Mouse (Mus musculus): ENCODE data around the gene Stk10.

The Stk10 gene

GRCm38 (mm10) chr11:32568060-32568459 is 35.0 kb downstream of the Stk10 start:
- DNase-seq (ENCODE audit: low spot score), result no peak

DNA sequence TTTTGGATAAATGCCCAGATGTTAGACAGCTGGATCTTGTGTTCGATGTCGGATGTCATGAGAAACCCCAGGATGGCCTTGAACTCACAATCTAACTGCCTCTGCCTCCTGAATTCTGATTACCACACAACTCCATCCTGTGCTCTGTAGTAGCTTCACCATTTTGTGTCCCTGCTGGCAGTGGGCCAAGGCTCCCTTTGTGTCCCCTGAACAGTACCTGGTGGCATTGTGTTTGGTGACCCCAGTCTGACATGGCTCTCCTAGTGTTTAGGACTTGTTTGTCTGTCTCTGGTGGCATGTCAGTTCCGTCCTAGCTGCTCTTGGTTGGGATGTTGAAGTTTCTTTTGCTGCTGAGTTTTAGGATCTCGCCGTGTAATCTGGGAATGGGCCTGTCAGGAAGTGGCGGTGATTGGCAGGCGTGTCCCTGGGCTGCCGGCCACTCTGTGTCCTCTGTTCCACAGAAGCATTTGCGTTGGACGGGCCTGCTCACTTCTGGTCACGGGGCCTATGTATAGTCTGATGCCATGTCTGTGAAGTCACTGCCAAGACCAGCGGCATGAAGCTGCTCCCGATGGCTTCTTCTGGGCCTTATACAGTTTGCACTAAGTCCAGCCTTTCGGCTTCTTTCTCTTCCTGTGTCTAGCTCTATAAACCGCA is 35.7 kb downstream of the Stk10 start:
- no peak for DNase-seq (ENCODE audit: low spot score)

DNA sequence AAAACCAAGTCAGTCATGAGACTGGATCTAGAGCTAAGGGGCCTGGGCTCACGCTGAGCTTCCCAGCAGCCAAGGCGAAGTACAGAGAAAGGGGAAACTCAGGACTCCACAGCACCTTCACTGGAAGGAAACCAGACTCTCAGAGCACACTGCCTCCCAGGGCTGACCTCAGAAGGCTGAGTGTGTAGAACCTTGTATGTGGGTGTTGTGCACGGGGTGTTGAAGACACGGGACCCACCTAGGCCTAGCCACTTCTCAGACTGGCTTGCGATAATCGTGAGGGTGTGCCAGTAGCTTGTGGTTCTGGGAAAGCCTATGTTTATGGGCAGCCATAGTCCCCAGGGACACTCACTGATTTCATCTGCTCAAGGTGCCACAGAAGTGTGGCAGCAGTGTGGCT is 38.0 kb downstream of the Stk10 start:
- no peak for DNase-seq (ENCODE audit: low spot score)

- DNase-seq (ENCODE audit: low spot score), result no peak
These were observed 40.6 kb downstream of the Stk10 start for GRCm38 (mm10) chr11:32573669-32574068.

GRCm38 (mm10) chr11:32575964-32576759 is 43.1 kb downstream of the Stk10 start:
- no peak for DNase-seq (ENCODE audit: low spot score)

DNA sequence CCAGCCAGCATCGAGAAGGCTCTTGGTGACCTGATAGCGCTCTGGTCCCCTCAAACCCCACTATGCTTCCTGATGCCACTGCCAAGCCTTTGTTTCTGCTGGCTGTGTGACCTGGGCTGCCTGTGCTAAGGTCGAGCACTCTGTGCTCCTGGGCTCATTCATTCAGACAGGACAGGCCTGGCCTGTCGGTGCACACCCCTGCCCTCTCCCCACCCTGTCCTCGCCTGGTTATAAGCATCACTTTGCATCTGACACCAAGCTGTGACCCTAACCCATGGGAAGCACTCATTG is 43.6 kb downstream of the Stk10 start:
- no peak for DNase-seq (ENCODE audit: low spot score)

- peak; percentile 59 for DNase-seq (ENCODE audit: low spot score)
These were observed 47.3 kb downstream of the Stk10 start for GRCm38 (mm10) chr11:32580305-32580947.

DNA sequence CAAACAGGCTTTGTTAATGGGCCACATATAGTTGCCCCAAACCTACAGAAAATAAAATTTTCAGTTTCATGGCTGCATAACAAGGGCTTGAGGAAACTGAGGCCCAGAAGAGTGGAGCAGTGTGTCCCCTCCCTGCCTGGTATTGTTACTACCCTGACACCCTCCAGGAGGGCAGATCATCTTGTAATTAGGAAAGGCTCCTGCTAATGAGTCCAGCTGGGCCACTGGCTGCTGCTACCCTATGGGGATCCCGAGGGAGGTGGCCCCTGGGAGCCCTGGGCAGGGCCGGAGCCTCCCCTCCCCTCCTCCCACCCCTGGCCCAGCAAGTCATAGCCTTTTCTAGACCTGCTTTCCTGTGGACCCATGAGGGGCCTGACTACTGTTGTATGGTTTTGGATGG is 47.9 kb downstream of the Stk10 start:
- no peak for DNase-seq (ENCODE audit: low spot score)

GRCm38 (mm10) chr11:32582813-32583212 is 49.7 kb downstream of the Stk10 start:
- no peak for DNase-seq (ENCODE audit: low spot score)

GRCm38 (mm10) chr11:32585996-32586395 is 52.9 kb downstream of the Stk10 start:
- DNase-seq (ENCODE audit: low spot score), result no peak

DNA sequence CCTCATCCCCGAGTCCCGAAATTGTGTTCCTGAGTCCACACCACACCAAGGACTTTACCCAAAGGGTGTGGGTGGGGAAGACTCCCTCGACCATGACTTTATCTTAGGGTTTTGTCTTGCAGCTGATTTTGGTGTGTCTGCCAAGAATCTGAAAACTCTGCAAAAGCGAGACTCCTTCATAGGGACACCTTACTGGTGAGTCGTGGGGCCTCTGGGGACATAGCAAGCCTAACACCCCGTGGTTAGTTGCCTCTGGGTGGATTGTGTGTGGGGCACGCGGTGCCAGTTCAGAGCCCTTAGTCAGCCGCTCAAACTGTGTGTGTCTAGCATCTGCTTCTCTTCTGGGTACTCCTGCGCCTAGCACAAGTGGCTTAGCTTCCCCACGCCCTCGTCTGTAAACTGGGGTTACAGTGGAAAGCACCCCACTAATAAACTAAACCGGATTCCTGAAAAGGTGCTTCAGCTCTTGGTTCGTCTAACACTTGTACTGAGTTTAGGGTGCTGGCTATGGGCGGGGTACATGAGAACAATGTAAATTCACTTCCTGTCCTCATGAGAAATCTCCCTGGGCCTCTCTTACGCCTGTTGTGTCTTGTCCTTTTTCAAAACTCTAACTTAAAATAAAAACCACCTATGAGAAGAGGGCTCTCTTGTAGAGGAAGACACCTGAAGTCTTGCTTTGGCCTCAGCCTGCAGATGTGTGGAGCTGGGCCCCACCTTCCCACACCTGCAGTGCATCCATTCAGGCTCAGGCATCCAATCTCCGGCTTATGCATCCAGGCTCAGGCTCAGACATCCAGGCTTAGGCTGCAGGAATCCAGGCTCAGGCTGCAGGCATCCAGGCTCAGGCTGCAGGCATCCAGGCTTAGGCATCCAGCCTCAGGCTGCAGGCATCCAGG is 54.3 kb downstream of the Stk10 start:
- DNase-seq (ENCODE audit: low spot score), result no peak

DNA sequence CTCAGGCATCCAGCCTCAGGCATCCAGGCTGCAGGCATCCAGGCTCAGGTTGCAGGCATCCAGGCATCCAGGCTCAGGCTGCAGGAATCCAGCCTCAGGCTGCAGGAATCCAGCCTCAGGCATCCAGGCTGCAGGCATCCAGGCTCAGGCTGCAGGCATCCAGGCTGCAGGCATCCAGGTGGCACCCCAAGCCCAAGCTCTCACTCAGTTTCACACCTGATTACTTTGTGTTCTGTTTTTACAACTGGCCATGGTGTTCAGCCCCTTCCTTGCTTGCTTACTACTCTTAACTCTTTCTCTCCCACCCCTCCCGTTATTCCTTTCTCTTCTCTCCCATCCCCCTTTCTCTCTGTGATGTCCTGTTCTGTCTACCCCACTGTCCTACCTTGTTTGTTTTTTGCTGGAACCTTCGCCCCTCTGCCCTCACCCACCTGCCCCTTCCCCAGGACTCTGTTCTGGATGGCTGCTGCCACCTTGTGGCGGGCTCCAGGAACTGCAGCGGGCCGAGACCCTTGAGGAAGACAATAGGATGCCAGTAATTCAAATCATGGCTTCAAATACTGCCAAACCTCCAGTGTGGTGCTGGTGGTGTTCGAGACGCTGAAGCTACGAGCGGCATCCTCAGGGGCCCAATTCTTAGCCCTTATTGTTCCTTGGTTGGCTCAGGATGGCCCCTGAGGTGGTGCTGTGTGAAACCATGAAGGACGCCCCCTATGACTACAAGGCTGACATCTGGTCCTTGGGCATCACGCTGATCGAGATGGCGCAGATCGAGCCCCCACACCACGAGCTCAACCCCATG is 55.2 kb downstream of the Stk10 start:
- no peak for DNase-seq (ENCODE audit: low spot score)

GRCm38 (mm10) chr11:32588892-32589172 is 55.7 kb downstream of the Stk10 start:
- DNase-seq (ENCODE audit: low spot score), result no peak

DNA sequence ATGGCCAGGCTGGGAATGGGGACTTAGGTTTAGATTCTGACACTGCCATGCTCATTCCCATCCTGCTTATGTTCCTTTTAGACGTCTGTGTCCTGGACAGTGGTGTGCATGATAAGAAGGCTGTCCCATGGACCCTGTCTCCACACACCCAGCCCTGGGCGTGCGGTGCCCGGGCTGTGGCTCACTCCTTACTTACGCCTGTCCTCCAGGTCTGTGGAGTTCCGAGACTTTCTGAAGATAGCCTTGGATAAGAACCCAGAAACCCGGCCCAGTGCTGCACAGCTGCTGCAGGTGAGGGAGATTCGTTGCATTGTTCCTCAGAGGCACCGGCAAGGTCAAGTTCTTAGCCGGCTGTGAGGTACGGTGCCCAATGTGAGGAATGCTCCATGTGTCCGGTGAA is 56.1 kb downstream of the Stk10 start:
- DNase-seq (ENCODE audit: low spot score), result no peak

DNA sequence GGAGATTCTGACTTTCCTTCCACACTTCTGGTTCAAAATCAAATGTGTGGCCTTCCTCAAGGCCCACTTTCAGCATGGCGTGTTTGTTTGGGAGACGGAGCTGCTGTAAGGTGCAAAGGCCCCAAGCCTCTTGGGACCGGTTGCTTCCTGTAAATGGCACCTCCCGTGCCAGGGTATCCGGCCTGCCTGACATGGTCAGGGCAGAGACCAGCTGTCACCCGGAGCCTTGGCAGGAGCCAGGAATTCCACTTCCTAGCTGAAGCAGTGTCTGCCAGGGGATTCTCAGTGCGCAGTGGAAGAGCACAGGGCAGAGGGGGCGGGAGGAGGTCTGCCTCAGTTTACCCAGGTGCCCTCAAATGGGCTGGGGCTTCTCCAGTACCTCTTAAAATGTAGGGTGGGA is 56.7 kb downstream of the Stk10 start:
- DNase-seq (ENCODE audit: low spot score), result no peak

GRCm38 (mm10) chr11:32590205-32590604 is 57.1 kb downstream of the Stk10 start:
- no peak for DNase-seq (ENCODE audit: low spot score)

- DNase-seq (ENCODE audit: low spot score), result no peak
These were observed 59.1 kb downstream of the Stk10 start for GRCm38 (mm10) chr11:32591921-32592850.

- no peak for DNase-seq (ENCODE audit: low spot score)
These were observed 60.0 kb downstream of the Stk10 start for GRCm38 (mm10) chr11:32593081-32593480.

GRCm38 (mm10) chr11:32594122-32594521 is 61.0 kb downstream of the Stk10 start:
- DNase-seq (ENCODE audit: low spot score), result no peak

GRCm38 (mm10) chr11:32600371-32600770 is 67.3 kb downstream of the Stk10 start:
- no peak for DNase-seq (ENCODE audit: low spot score)

All from left cerebral cortex, adult 11 months (tissue).